Mouse (Mus musculus): Measurements from ENCODE around the gene L3mbtl4. TPM values are rescaled to one million over a fixed set of nuclear protein-coding genes. Genes with fewer than 3 reads are reported as not detected.
"Not testable (repeated sequence)": the region's sequence is repeated elsewhere in the genome, so short reads cannot be mapped to it uniquely, and the experiment has no call there.

The L3mbtl4 gene
- total RNA-seq, 2 experiments from 2014 or later: 0.40 TPM; not detected in 1

- no peak for DNase-seq
Observed at GRCm38 (mm10) chr17:68388481-68388880, 114.9 kb downstream of the L3mbtl4 start.

- no peak for DNase-seq
Observed at GRCm38 (mm10) chr17:68405993-68406392, 132.4 kb downstream of the L3mbtl4 start.

- DNase-seq: not testable (repeated sequence)
Observed at GRCm38 (mm10) chr17:68407121-68407520, 133.5 kb downstream of the L3mbtl4 start.

GRCm38 (mm10) chr17:68422663-68423498 is 149.3 kb downstream of the L3mbtl4 start:
- DNase-seq: no peak

GRCm38 (mm10) chr17:68433576-68433975 is 160.0 kb downstream of the L3mbtl4 start:
- no peak for DNase-seq

- DNase-seq: no peak
Observed at GRCm38 (mm10) chr17:68450921-68451320, 177.3 kb downstream of the L3mbtl4 start.

- DNase-seq: no peak
Observed at GRCm38 (mm10) chr17:68461471-68461870, 187.9 kb downstream of the L3mbtl4 start.

GRCm38 (mm10) chr17:68467311-68467710 is 193.7 kb downstream of the L3mbtl4 start:
- no peak for DNase-seq

- no peak for DNase-seq
Observed at GRCm38 (mm10) chr17:68490065-68490691, 216.6 kb downstream of the L3mbtl4 start.

- DNase-seq: peak in 1 of 2 experiments; percentile 0
Observed at GRCm38 (mm10) chr17:68492231-68492630, 218.6 kb downstream of the L3mbtl4 start.

GRCm38 (mm10) chr17:68502998-68503397 is 229.4 kb downstream of the L3mbtl4 start:
- DNase-seq: not testable (repeated sequence)

- no peak for DNase-seq
Observed at GRCm38 (mm10) chr17:68559698-68560097, 286.1 kb downstream of the L3mbtl4 start.

GRCm38 (mm10) chr17:68560264-68560663 is 286.7 kb downstream of the L3mbtl4 start:
- no peak for DNase-seq

- no peak for DNase-seq
Observed at GRCm38 (mm10) chr17:68571806-68572205, 298.2 kb downstream of the L3mbtl4 start.

- no peak for DNase-seq
Observed at GRCm38 (mm10) chr17:68585195-68585594, 311.6 kb downstream of the L3mbtl4 start.

- DNase-seq: no peak
Observed at GRCm38 (mm10) chr17:68591619-68592018, 318.0 kb downstream of the L3mbtl4 start.

GRCm38 (mm10) chr17:68602744-68603143 is 329.1 kb downstream of the L3mbtl4 start:
- no peak for DNase-seq

GRCm38 (mm10) chr17:68607691-68608090 is 334.1 kb downstream of the L3mbtl4 start:
- DNase-seq: peak; percentile 34 to 61

- no peak for DNase-seq
Observed at GRCm38 (mm10) chr17:68611247-68611646, 337.6 kb downstream of the L3mbtl4 start.

- DNase-seq: no peak
Observed at GRCm38 (mm10) chr17:68625281-68625680, 351.7 kb downstream of the L3mbtl4 start.

GRCm38 (mm10) chr17:68629631-68630426 is 356.2 kb downstream of the L3mbtl4 start:
- DNase-seq: no peak

- DNase-seq: no peak
Observed at GRCm38 (mm10) chr17:68631396-68631795, 357.8 kb downstream of the L3mbtl4 start.

- DNase-seq: no peak
Observed at GRCm38 (mm10) chr17:68640187-68640586, 366.6 kb downstream of the L3mbtl4 start.

Measured in adrenal gland, postnatal 36 days (tissue).